Mouse (Mus musculus) ovary, postnatal 36 days (tissue): ENCODE results near the gene Lsm3.

Experiments used
- DNase-seq: peaks from one replicate; pipeline ENCODE4 v3.0.0; 2022; ENCODE audit warnings: low spot score, mixed read lengths

Lsm3 gene

GRCm38 (mm10) chr6:91552693-91553092 is 37.0 kb downstream of the Lsm3 start:
- no peak for DNase-seq

- DNase-seq = no peak
Measured at GRCm38 (mm10) chr6:91558565-91558964, 42.8 kb downstream of the Lsm3 start.

- DNase-seq = no peak
Measured at GRCm38 (mm10) chr6:91559371-91559770, 43.6 kb downstream of the Lsm3 start.

GRCm38 (mm10) chr6:91560186-91560585 is 44.5 kb downstream of the Lsm3 start:
- DNase-seq = no peak

GRCm38 (mm10) chr6:91563031-91563430 is 47.3 kb downstream of the Lsm3 start:
- no peak for DNase-seq

- DNase-seq = no peak
Measured at GRCm38 (mm10) chr6:91566407-91566806, 50.7 kb downstream of the Lsm3 start.
